Mouse (Mus musculus): ENCODE results near the gene Map2k6. TPM values are rescaled to one million over a fixed set of nuclear protein-coding genes. Genes with fewer than 3 reads are reported as not detected.

The Map2k6 gene
- polyA plus RNA-seq, 1 experiment = 0.36 TPM

GRCm38 (mm10) chr11:110563801-110564200, 164.9 kb downstream of the Map2k6 start:
- H3K36me3 ChIP-seq (replicated peaks; ENCODE audit: low read length) = no peaks in the 10 kb centered on the region
- no peak for TF ChIP-seq FLI1 (IDR thresholded peaks at IDR 0.05; ENCODE audit: low read length)
- no peak for TF ChIP-seq GATA1 (IDR thresholded peaks at IDR 0.05; ENCODE audit: borderline replicate concordance, low read length)
- H3K9me3 ChIP-seq = peaks cover 3% of the 10 kb centered on the region; the same call in 1 of the 2 replicates
- H3K4me3 ChIP-seq (replicated peaks) = no peak overlapping the region
- H3K27me3 ChIP-seq (replicated peaks) = no peaks in the 10 kb centered on the region
- H3K4me1 ChIP-seq = peaks cover 16% of the 10 kb centered on the region

GRCm38 (mm10) chr11:110566307-110566706, 167.4 kb downstream of the Map2k6 start:
- H3K4me1 ChIP-seq = peaks cover 16% of the 10 kb centered on the region
- TF ChIP-seq GATA1 (IDR thresholded peaks at IDR 0.05; ENCODE audit: borderline replicate concordance, low read length) = no peak
- no peak for TF ChIP-seq FLI1 (IDR thresholded peaks at IDR 0.05; ENCODE audit: low read length)
- no peaks in the 10 kb centered on the region for H3K36me3 ChIP-seq (replicated peaks; ENCODE audit: low read length)

GRCm38 (mm10) chr11:110572548-110572947, 173.6 kb downstream of the Map2k6 start:
- Histone ChIP-seq H3K27me3 (replicated peaks) (no peaks in the 10 kb centered on the region), H3K4me1 (no peaks in the 10 kb centered on the region), H3K9me3 (no peaks in the 10 kb centered on the region), H3K4me3 (replicated peaks) (no peak overlapping the region), H3K36me3 (replicated peaks; ENCODE audit: low read length) (no peaks in the 10 kb centered on the region)
- TF ChIP-seq FLI1 (IDR thresholded peaks at IDR 0.05; ENCODE audit: low read length) (no peak), GATA1 (IDR thresholded peaks at IDR 0.05; ENCODE audit: borderline replicate concordance, low read length) (no peak)

More at GRCm38 (mm10) chr11:110566307-110566706, 167.4 kb downstream of the Map2k6 start:
- Histone ChIP-seq H3K9me3 (peaks cover 3% of the 10 kb centered on the region; the same call in 1 of the 2 replicates), H3K27me3 (replicated peaks) (no peaks in the 10 kb centered on the region), H3K4me3 (replicated peaks) (no peak overlapping the region)

Other genes with a start within 250 kb of the Map2k6 start
- gene Abca9, start 230.9 kb upstream of the Map2k6 start, polyA plus RNA-seq (2012; ENCODE audit: insufficient read depth, low replicate concordance) = not detected in 2 replicates
- gene Abca6, start 147.3 kb upstream of the Map2k6 start, polyA plus RNA-seq (2012; ENCODE audit: insufficient read depth, low replicate concordance) = not detected in 2 replicates
- gene Abca5, start 61.4 kb upstream of the Map2k6 start, polyA plus RNA-seq (2012; ENCODE audit: insufficient read depth, low replicate concordance) = not detected in 2 replicates

Data from megakaryocyte, embryonic 14.5 days (primary cell).